Mouse (Mus musculus) CH12.LX (cell line): Measurements from ENCODE around the gene C1qtnf2. TPM values are rescaled to one million over a fixed set of nuclear protein-coding genes. Genes with fewer than 3 reads are reported as not detected.

Source experiments
- DNase-seq: peaks from one replicate; pipeline ENCODE4 v3.0.0-alpha.2; 2013; ENCODE audit errors: extremely low read depth
- H3K27ac ChIP-seq: 2 replicates; pipeline ENCODE4 v1.5.1; 2012; ENCODE audit warnings: low read depth, mild to moderate bottlenecking, control low read depth, moderate library complexity; ENCODE audit not compliant: insufficient read depth
- H3K27me3 ChIP-seq: replicated peaks from 2 replicates; pipeline ENCODE3; 2012; ENCODE audit warnings: inconsistent platforms
- H3K36me3 ChIP-seq, 2 experiments: replicated peaks in 1 of 2; 2 replicates each; pipeline versions ENCODE3 to v1.6.1; 2012; ENCODE audit warnings: inconsistent platforms in 1 of 2, low read length in 1 of 2, mild to moderate bottlenecking in 1 of 2, mixed read lengths in 1 of 2, moderate library complexity in 1 of 2; ENCODE audit not compliant: control insufficient read depth in 1 of 2, insufficient read depth in 1 of 2
- H3K4me1 ChIP-seq, 2 experiments: 2 replicates each; pipeline ENCODE4 v1.6.1; 2012; ENCODE audit warnings: inconsistent platforms in 1 of 2, moderate library complexity in 1 of 2; ENCODE audit not compliant: insufficient read depth in 2 of 2, control insufficient read depth in 1 of 2
- H3K4me2 ChIP-seq: 2 replicates; pipeline ENCODE4 v1.6.1; 2012; ENCODE audit warnings: low read depth, mild to moderate bottlenecking, control low read depth; ENCODE audit not compliant: poor library complexity, insufficient read depth, severe bottlenecking
- H3K4me3 ChIP-seq, 3 experiments: fragments of 150-350 bp in 1 of 3; sonication (generic) in 1 of 3; replicated peaks in 1 of 3; 2 replicates each; pipeline versions ENCODE3 to v1.5.1; 2011 to 2012; ENCODE audit warnings: low read depth in 2 of 3, low read length in 2 of 3, mild to moderate bottlenecking in 2 of 3, moderate library complexity in 2 of 3, control low read depth in 1 of 3, improper control_type of control experiment in 1 of 3, inconsistent platforms in 1 of 3, mixed read lengths in 1 of 3; ENCODE audit not compliant: poor library complexity in 1 of 3
- H3K79me2 ChIP-seq: replicated peaks from 2 replicates; pipeline ENCODE4 v1.6.1; 2012; ENCODE audit warnings: mild to moderate bottlenecking, moderate library complexity; ENCODE audit not compliant: control insufficient read depth, poor library complexity, insufficient read depth, severe bottlenecking; ENCODE audit errors: extremely low read depth
- H3K9ac ChIP-seq: 2 replicates; pipeline ENCODE4 v1.6.1; 2012; ENCODE audit warnings: low read depth, mild to moderate bottlenecking, control low read depth, moderate library complexity; ENCODE audit not compliant: insufficient read depth
- H3K9me3 ChIP-seq: replicated peaks from 2 replicates; pipeline ENCODE3; 2012; ENCODE audit warnings: low read length, inconsistent platforms, mixed read lengths
- BHLHE40 ChIP-seq: IDR thresholded peaks from 2 replicates; pipeline ENCODE4 v1.6.1; 2011; ENCODE audit warnings: mild to moderate bottlenecking, low read depth, low read length, improper control_type of control experiment
- CHD1 ChIP-seq: IDR thresholded peaks from 2 replicates; pipeline ENCODE4 v1.6.1; 2012; ENCODE audit warnings: low read depth, low read length, improper control_type of control experiment, inconsistent platforms
- EP300 ChIP-seq: IDR thresholded peaks from 2 replicates; pipeline ENCODE4 v1.6.1; 2011; ENCODE audit warnings: low read length, improper control_type of control experiment
- KAT2A ChIP-seq: IDR thresholded peaks from 2 replicates; pipeline ENCODE4 v1.6.1; 2012; ENCODE audit warnings: low read length, improper control_type of control experiment, inconsistent platforms; ENCODE audit not compliant: insufficient replicate concordance
- MAFK ChIP-seq: IDR thresholded peaks from 2 replicates; pipeline ENCODE4 v1.6.1; 2011; ENCODE audit warnings: low read length, improper control_type of control experiment; ENCODE audit not compliant: insufficient replicate concordance
- MEF2A ChIP-seq: IDR thresholded peaks from 2 replicates; pipeline ENCODE4 v1.6.1; 2014; ENCODE audit warnings: low read depth, mild to moderate bottlenecking, inconsistent platforms, low read length, improper control_type of control experiment, borderline replicate concordance
- MXI1 ChIP-seq: IDR thresholded peaks from 2 replicates; pipeline ENCODE4 v1.6.1; 2011; ENCODE audit warnings: mild to moderate bottlenecking, low read depth, low read length, improper control_type of control experiment
- NELFE ChIP-seq: IDR thresholded peaks from 2 replicates; pipeline ENCODE4 v1.6.1; 2011; ENCODE audit warnings: low read depth, low read length, improper control_type of control experiment
- POLR2AphosphoS2 ChIP-seq: IDR thresholded peaks from 2 replicates; pipeline ENCODE4 v1.6.1; 2011; ENCODE audit warnings: low read depth, low read length, improper control_type of control experiment
- RAD21 ChIP-seq: IDR thresholded peaks from 2 replicates; pipeline ENCODE4 v1.6.1; 2011; ENCODE audit warnings: low read depth, mild to moderate bottlenecking, low read length, improper control_type of control experiment, moderate library complexity
- RCOR1 ChIP-seq: conservative IDR thresholded peaks from 2 replicates; pipeline ENCODE4 v1.6.1; 2012; ENCODE audit warnings: low read depth, mild to moderate bottlenecking, inconsistent platforms, low read length, improper control_type of control experiment
- USF2 ChIP-seq: conservative IDR thresholded peaks from 2 replicates; pipeline ENCODE4 v1.6.1; 2011; ENCODE audit warnings: low read depth, low read length, improper control_type of control experiment
- ZC3H11A ChIP-seq: IDR thresholded peaks from 2 replicates; pipeline ENCODE4 v1.6.1; 2012; ENCODE audit warnings: low read depth, mild to moderate bottlenecking, inconsistent platforms, low read length, improper control_type of control experiment
- ZKSCAN1 ChIP-seq: IDR thresholded peaks from 2 replicates; pipeline ENCODE4 v1.6.1; 2012; ENCODE audit warnings: low read depth, inconsistent platforms, low read length, improper control_type of control experiment, borderline replicate concordance
- dilution Hi-C: fragments of 300-500 bp; cut with MboI; formaldehyde crosslinking; loops from 2 replicates; pipeline ENCODE4 v1.14.3; 2020; ENCODE audit warnings: low sequenced_read_pairs; ENCODE audit not compliant: extremely low pct_unique_long_range_greater_than_20kb, extremely low pct_ligation_motif_present
- in situ Hi-C: fragments of 300-500 bp; cut with MboI; formaldehyde crosslinking; loops from 3 replicates; pipeline ENCODE4 v1.14.3; 2019; ENCODE audit warnings: low sequenced_read_pairs, low pct_ligation_motif_present, low pct_unique_long_range_greater_than_20kb, mixed read lengths
- polyA plus RNA-seq: library from polyadenylated mRNA; unstranded; fragments of >175 nt; gene quantifications from 2 replicates; pipeline ENCODE4 v1.2.1, GENCODE M21; 2012; ENCODE audit warnings: low read depth; ENCODE audit not compliant: insufficient read length
- total RNA-seq, 2 experiments: library from RNA; depleted of rRNA; stranded (reverse); fragments of 300-350 nt in 1 of 2; fragments of >200 nt in 1 of 2; gene quantifications; 2 replicates each; pipeline ENCODE4 v1.2.3; 2012 to 2014

Gene C1qtnf2
- total and polyA plus RNA-seq, 3 experiments = not detected

DNA sequence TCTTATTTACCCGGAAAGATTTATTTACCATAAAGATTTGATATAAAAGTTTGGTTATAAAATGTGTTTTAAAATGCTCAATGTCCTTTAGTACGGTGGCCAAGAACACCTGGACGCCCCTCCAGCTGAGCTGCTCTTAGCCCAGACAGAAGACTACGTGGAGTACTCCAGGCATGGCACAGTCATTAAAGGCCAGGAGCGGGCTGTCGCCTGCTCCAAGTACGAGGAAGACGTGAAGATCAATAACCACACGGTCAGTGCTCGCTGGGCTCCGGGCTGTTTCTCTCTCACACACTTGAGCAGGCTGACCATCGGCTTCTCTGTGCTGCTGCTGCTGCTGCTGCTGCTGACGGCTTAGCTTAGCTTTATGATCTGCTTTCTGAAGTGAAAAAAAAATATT lies 30.9 kb upstream of the C1qtnf2 start:
- no peaks in the 10 kb centered on the region for H3K9me3 ChIP-seq
- H3K4me2 ChIP-seq = no peak overlapping the region
- H3K27me3 ChIP-seq = no peaks in the 10 kb centered on the region
- H3K79me2 ChIP-seq = no peaks in the 10 kb centered on the region; the same call in 1 of the 2 replicates
- H3K4me3 ChIP-seq = no peak overlapping the region
- no peak overlapping the region for H3K27ac ChIP-seq
- peaks cover 78 to 96% of the 10 kb centered on the region in 2 experiments for H3K36me3 ChIP-seq
- no peaks in the 10 kb centered on the region for H3K4me1 ChIP-seq
- no peak overlapping the region for H3K9ac ChIP-seq
- TF ChIP-seq MAFK (no peak), NELFE (no peak), ZC3H11A (no peak), RAD21 (no peak), USF2 (no peak), RCOR1 (no peak), MXI1 (no peak)
- no peak for DNase-seq
- dilution Hi-C loops = no loop called here
- in situ Hi-C loops = no loop called here

DNA sequence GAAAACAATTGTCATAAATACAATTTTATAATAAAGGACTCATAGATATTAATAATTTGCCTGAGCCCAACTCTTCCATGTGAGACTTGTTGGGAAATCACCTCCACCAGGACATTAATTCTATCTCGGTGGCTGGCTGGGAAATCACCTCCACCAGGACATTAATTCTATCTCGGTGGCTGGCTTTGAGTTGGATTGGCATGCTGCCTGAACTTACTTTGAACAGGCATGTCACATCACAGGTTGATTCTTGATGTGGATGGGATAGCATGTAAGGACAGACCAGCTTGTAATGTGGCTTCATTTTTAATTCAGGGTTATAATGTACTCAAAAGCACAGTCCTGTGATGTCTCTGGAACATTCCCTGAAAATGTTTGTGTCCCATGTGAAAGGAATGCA lies 24.2 kb upstream of the C1qtnf2 start:
- in situ Hi-C loops (no loop called here), dilution Hi-C loops (no loop called here)
- peaks cover 22 to 36% of the 10 kb centered on the region in 2 experiments for H3K36me3 ChIP-seq
- H3K27me3 ChIP-seq = no peaks in the 10 kb centered on the region
- H3K27ac ChIP-seq = no peak overlapping the region
- H3K9ac ChIP-seq = no peak overlapping the region
- no peak overlapping the region for H3K4me3 ChIP-seq
- TF ChIP-seq EP300 (no peak), ZKSCAN1 (no peak), MAFK (no peak), MEF2A (no peak)
- H3K4me1 ChIP-seq = 0 out of 4 replicates have a peak, but pooled peaks cover 0 to 3% of the 10 kb centered on the region in 2 experiments
- H3K79me2 ChIP-seq = no peaks in the 10 kb centered on the region
- DNase-seq = no peak
- H3K9me3 ChIP-seq = peaks cover 5% of the 10 kb centered on the region
- H3K4me2 ChIP-seq = no peak overlapping the region

DNA sequence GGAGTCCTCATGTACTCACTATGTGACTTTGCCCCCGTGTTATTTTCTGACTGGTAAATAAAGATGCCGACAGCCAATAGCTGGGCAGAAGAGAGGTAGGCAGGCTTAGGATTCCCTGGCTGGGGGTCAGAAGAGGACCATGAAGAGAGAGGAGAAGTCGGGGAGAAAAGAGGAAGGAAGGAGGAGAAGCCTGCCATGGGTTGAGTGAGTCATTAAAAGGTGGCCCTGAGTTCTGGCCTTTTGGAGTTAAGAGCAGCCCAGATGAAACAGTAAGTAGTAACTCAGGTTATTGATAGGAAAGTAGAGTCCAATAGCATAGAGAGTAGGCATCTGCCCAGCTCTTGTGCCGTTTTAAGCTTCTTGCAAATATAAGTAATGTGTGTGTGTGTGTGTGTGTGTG lies 22.8 kb upstream of the C1qtnf2 start:
- H3K27ac ChIP-seq = no peak overlapping the region
- no peak for DNase-seq
- no peaks in the 10 kb centered on the region for H3K27me3 ChIP-seq
- H3K36me3 ChIP-seq = peaks cover 10 to 22% of the 10 kb centered on the region in 2 experiments
- no peak overlapping the region for H3K9ac ChIP-seq
- in situ Hi-C loops = no loop called here
- peaks cover 5% of the 10 kb centered on the region for H3K9me3 ChIP-seq
- H3K79me2 ChIP-seq = no peaks in the 10 kb centered on the region
- 0 out of 4 replicates have a peak, but pooled peaks cover 0 to 3% of the 10 kb centered on the region in 2 experiments for H3K4me1 ChIP-seq
- no peak overlapping the region for H3K4me2 ChIP-seq
- no peak overlapping the region for H3K4me3 ChIP-seq
- dilution Hi-C loops = no loop called here
- TF ChIP-seq BHLHE40 (no peak), MAFK (no peak), POLR2AphosphoS2 (no peak), KAT2A (no peak), ZKSCAN1 (no peak), CHD1 (no peak), MXI1 (no peak)
